Mouse (Mus musculus): Measurements from ENCODE around the gene Gsc2.
A peak's percentile ranks its signal among the peaks of the same experiment; 100 is the strongest.
"Not testable (repeated sequence)": the region's sequence is repeated elsewhere in the genome, so short reads cannot be mapped to it uniquely, and the experiment has no call there.

Gsc2 gene

DNA sequence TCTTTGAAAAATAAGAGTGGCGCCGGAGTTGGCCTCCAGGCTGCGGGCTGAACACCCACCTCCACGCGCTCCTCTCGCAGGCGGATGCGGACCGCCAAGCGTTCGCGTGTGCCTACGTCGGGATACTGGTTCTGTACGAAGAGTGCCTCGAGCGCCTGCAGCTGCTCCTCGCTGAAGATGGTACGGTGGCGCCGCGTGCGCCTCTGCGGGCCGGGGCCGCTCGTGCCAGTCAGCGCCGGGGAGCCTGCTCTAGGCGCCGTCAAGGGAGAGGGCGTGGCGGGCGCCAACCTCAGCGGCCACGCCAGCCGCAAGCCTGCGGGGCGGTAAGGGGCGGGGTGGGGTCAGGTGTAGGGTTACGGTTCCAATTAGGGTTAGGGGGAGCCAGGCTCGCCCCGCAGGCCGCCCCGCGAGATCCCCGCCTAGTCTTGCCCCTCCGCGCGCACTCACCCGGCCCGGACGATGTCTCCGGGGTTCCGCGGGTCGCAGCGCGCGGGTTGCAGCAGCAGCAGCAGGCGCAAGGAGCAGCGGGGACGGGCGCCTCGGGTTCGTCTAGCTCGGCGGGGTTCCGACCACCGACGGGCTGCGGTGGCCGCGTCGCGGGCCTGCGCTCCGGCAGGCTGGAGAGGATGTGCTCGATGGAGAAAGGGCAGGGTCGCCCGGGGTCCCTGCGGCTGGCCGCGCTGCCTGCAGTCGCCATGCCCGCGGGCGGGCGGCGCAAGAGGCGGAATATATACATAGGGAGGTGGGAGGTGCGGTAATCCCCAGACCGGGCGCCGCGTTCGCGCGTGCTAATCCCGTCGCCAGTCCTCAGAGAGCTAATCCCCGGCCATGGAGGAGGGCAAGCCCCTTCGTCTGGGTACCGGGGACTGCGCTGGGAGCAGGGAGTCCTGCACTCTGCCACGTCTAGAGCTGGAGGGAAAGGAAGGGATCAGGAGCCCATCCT, at the start of gene Gsc2:
Gene Gsc2 (minus strand): TSS at position 753 of the 943 bp plus-strand sequence.
- DNase-seq (ENCODE audit: low spot score): no peak

DNA sequence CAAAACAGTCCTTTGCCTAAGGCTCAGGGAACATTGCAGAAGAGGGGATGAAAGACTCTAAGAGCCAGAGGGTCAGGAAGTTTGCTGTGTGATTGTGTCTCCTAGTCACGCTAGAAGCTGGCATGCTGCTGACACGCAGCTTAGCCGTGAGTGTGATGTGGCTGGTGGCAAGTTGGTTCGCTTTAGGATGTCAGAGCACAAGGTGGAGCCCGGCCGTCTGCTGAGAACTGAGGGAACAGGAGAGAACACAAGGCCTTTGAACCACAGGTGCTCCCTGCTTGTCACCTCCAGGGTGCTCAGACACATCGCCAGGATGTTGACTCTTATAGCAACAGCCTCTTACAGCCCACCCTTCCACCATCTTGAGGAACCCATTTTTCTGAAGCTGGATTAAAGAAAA, 47.2 kb upstream of the Gsc2 start:
- DNase-seq (ENCODE audit: low spot score): no peak

DNA sequence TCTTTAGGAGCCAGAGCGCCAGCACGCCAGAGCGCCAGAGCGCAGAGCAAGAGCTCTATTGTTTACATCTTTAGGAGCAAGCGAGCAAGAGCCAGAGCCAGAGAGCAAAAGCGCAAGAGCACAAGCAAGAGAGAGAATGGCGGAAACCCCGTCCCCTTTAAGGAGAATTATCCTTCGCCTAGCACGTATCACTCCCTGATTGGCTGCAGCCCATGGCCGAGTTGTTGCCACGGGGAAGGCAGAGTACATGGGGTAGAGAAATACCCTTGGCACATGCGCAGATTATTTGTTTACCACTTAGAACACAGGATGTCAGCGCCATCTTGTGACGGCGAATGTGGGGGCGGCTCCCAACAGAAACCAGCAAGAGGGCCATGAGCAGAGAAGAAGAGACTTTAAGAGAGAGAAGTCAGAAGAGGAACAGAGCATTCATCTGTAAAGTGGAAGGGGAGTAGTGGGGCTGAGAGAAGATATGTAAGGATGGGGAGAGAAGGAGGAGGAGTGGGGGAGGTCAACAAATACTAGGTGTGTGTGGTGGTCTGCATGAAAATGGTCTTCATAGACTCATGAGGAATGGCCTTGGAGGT, 41.3 kb upstream of the Gsc2 start:
- not testable (repeated sequence) for DNase-seq (ENCODE audit: low spot score)

DNA sequence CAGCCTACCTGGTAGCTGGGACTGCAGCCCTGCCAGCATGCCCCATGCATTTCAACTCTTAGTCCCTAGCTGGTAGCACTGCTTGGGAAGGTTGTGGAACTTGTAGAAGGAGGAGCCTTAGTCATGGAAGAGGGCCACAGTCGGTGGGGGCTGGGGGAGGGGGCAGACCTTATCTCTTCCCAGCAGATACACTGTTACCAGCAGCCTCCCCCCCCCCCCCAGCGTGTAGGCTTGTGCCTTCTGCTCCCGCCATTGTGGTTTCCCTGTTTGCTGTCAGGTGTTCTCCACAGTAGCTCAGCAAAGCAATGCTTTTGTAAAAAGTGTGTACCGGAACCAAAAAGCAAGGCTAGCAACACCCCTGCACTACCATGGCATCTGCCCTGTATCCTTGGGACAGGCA, 36.8 kb upstream of the Gsc2 start:
- DNase-seq (ENCODE audit: low spot score): no peak

DNA sequence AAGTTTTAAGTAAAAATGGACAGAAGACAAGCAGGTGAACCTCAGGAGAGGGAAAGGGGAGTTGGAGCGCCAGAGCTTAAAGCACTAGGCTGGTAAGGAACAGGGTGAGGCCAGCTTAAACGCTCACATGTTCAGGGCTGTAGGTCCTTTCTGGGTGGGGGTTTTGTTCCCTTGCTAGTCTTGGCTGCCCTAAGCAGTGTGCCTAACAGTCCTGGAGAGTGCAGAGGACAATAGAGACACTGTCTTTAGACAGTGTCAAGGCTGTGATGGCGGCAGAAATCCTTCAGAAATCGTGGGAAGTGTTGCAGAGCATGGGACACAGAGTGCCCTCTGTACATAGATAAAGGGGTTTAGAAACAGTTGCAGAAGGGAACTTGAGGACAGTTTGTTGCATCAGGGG, 35.2 kb upstream of the Gsc2 start:
- peak; percentile 66 for DNase-seq (ENCODE audit: low spot score)

DNA sequence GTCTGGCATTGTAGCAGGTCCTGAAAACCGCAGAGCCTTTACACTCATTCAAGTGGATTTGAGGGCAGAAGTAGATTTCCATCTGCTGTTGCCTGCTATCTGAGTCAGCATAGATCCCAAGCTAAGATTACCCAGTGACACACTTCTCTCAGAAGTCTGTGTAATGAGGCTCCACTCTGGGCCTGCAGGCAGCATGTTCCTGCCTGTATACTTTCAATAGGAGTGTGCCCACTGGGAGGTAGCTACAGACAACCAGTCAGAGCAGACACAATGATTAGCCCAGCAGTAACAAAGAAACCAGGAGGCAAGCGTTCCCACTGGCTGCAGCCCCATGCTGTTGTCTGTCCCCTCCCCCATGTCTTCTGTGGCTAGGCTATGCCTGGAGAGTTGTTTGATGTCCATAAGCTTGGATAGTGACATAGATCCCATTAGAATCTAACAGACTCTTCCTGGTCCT, 34.6 kb upstream of the Gsc2 start:
- DNase-seq (ENCODE audit: low spot score): peak; percentile 49

DNA sequence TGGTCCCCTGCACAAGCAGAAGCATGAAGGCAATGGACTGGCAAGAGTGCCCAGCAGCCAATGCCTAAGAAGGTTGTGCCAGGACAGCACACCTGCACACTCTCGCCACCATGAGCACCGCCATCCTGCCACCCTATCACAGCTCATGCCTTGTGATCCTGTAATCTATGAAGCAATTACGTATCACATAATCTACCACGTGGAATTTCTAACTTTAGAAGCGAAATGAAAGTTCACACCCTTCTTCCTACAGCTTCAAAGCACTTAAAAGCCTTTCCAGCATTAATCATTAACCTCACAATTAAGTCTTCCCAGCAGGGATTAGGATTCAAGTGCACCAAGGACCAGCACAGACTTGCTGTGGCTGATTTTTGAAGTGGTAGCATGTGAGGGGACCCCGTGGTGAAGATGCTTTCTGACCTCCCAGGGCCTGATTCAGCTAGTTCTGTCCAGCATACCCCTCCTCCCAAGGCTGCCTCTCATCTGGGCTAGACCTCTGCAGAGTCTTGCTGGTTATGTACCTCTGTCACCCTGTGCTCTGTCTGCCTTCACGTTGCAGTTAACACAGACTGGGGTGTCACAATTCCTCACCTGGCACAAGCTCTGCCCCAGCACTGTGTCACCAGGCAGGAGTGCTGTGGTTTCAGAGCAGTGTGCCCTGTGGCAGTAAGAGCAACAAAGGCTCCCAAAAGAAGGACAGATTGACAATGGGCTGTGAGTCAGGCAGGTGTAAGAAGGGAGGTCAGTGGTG, 30.4 kb upstream of the Gsc2 start:
- no peak for DNase-seq (ENCODE audit: low spot score)

DNA sequence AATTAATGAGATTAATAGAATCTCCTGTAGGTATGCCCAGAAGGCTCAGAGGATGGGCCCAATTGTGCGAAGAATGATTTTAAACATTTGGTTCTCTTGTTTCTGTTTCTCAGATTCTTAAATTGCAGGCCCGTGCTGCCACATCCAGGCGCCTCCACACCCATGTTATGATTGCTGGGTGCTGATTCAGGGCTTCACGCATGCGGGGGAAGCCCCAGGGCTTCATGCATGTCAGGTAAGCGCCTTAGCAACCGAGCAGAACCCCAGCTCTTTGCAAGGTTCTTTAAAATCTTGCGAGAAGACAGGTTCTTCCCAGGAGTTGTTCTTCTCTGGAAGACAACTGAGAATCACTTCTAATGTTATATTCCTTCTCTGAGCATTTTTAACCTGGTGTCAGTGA, 28.6 kb upstream of the Gsc2 start:
- DNase-seq (ENCODE audit: low spot score): no peak

DNA sequence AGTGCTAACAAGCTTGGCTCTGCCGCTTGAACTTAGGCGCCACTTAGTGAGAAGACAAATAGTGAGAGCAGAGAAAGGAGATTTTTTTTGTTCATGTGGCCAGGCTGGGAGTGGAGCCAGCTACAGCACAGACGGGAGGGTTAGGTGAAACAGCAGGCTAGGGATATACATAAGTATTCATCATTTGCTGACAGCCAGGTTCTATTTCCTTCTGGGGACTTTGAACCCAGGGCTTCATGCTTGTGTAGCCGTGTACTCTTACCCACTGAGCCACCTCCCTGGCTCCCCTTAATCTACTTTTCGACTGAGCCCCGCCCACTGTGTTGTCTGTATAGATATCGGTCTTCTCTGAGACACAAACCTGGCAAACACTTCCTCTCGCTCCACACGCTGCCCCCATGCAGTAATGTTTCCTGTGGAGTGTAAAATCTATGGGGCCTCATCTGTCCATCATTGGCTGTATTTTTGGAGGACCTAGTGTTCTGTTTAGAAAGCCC, 24.4 kb upstream of the Gsc2 start:
- DNase-seq (ENCODE audit: low spot score): peak; percentile 84

DNA sequence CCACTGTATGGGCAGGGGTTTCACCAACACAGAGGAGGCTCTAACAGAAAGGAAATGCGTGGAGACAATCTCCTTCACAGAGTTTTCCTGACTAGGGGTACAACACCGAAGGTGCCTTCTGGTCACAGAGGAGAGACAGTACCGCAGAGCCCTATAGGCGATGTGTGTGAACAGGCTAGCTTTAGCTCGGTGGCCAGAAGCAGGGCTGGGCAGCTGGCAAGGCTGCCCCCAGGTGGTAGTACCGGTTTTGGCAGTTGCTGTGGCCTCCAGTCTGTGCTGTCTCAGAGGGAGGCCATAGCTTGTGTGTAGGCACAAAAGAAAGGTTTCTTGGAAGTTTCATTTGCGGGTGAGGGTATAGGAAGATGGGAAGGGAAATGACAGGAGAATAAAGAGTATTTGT, 24.0 kb upstream of the Gsc2 start:
- DNase-seq (ENCODE audit: low spot score): peak; percentile 85

DNA sequence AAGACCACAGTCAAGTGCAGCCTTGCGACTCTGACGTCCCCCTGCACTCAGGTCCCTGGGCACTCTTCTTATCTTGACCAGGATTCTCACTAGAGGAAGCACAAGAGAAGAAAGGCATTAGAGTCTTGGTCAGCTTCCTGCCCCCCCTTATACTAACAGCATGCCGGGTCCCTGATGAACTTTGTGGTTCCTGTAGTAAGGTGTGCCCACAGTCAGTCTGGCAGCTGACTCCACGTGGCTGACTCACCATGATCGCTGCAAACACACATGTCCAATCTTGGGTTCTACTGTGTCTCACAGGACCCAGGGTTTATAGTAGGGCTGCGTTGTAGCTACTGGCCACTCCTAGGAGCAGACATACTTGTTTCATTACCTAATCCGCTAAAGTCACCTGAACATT, 23.3 kb upstream of the Gsc2 start:
- no peak for DNase-seq (ENCODE audit: low spot score)

DNA sequence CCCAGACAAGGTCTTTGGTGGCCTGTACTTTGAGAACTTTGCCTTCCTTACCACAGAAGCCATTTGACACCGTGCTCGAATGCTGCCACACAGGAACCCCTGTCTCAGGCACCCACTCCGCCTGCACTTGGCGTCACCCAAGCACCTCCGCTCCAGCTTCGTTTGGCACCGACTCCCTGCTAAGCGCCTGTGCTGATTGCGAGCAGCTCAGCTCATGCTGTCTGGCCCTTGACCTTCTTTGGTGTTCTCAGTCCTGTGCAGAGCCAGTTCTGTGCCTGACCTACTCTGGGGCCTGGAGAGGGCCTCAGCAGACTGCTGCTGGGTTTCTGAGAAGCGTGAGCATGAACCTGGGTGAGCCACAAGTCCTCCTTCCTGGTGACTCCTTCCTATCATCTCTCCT, 21.9 kb upstream of the Gsc2 start:
- DNase-seq (ENCODE audit: low spot score): peak; percentile 80

DNA sequence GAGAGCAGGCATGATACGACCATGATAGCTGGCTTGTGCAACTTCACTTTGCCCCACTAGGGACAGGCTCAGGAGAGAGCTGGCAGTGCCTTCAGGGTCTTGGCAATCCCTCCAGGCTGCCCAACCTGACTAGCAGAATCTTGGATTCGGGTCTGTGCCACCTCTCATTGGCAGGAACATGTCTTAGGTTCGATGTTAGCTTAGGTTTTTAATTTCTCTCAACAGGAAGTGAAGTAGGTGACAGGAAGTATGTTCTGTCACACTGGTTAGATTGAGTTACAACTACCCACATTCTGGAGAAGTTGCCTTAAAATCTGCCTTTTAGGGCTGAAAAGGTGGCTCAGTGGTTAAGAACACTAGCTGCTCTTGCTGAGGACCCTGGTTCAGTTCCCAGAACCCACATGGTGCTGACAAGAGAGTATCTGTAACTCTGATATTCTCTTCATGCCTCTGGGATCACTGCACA, 19.6 kb upstream of the Gsc2 start:
- peak; percentile 68 for DNase-seq (ENCODE audit: low spot score)

DNA sequence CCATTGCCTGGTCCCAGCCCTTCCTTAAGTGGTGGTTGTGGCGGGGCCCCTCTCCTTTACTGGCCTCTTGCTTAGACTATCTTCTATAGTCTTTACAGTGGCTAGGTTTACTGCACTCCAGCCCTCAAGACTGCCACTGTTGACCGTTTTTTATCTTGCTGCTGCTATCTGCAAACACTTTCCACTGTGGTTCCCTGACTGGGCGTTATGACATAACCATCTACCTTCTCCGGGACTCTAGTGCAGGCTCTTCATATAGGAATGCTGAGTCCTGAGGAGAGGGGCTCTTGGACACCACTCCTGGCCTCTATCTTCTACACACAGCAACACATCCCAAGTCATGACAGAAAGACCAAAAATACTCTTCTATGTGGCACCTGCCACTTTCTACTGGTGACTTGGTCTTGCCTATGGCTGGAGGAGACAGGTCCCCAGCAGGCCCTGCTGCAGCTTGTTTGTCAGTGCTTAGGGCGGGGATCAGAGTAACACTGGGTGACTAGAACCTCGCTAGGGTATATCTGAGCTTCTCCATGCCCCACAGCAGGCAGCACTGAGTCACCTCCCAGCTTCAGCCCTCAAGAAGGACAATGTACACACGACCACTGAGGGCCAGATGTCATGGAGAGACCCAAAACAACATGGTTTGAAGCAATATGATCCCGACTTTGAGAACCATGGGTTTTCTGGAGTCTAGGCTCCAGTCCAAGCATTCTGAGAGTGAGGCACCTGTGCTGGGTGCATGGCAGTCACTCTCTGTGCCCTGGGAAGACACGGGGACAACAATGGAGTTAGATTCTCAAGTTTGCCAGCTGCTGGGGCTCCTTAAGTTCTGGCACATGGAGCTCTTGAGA, 19.0 kb upstream of the Gsc2 start:
- no peak for DNase-seq (ENCODE audit: low spot score)

DNA sequence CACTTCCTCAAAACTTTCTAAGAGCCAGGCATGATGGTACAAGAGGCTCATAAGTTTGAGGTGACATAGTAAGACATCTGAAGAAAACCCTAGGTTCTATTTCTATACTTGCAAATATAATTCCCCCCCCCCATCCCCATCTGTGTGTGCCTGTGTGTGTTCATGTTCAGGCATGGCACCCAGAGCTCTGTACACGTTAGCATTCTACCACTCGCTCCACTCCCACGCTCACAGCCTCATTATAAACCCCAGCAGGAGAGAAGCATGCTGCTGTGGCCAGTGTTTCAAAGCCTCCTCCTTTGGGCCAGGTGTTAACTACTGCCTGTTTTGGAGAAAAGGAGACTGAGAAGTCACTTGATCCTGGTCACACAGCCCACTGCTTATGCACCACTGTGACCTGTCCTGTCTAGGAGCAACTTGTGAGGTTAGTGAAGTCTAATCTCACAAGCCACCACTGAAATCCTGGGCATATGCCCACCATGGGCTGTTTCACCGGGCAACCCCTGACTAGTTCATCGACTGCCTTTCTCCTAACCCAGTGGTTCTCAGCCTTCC, 17.1 kb upstream of the Gsc2 start:
- no peak for DNase-seq (ENCODE audit: low spot score)

DNA sequence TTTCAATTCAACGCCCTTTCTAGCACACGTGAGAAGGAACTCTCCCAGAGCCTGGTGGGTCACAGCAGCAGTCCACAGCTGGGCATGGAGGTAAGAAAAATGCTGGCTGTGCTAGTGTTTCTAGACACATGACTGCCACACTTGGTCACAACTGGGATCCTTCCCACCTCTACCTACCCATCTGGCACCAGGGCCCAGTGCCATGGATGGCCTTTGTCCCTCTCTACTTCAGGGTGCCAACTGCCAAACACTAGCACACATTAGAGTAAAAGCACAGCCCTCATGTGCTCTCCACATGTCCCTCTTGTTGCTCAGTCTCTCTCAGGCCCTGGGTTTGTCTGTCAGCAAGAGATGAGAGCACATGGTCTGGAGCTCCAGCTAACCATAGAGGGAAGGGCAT, 14.8 kb upstream of the Gsc2 start:
- DNase-seq (ENCODE audit: low spot score): peak; percentile 69

DNA sequence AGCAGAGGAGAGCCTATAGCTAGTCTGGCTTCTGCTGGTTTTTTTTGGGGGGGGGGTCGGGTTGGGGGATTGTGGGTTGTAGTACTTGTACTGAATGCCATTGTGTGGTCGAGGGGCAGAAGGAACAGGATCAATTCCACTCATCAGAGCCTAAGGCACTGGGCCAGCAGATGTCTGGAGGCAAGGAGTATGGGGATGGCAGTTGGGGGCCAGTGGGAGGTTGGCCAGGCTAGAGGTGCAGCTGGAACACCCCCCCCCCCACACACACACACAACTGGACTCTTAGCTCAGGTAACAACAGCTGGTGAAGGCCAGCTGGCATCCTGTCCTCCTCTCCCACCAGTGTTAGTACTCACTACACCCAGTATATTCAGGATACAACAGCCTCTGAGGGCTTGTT, 14.4 kb upstream of the Gsc2 start:
- DNase-seq (ENCODE audit: low spot score): no peak

DNA sequence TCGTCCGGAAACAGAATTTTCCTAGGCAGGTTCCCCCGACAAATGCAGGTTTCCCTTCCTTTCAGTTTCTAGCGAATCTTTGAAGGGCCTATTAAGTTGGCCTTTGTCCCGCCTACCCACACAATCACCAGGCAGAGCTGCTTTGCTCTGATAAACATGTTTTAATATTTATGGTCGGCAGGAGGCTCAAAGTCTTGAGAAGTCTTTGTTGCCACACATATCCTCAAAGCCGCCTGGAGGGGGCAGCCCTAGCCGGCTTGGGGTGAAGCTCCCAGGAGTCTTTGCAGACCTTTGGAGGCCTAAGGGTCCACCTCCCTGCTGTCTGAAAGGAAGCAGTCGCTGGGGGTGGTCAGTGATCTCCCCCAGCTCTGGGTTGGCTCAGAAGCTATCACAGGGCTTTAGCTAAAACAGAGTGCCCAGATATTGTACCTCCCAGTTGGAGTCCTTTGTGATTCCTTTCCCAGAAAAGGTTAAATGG, 13.8 kb upstream of the Gsc2 start:
- peak; percentile 96 for DNase-seq (ENCODE audit: low spot score)

DNA sequence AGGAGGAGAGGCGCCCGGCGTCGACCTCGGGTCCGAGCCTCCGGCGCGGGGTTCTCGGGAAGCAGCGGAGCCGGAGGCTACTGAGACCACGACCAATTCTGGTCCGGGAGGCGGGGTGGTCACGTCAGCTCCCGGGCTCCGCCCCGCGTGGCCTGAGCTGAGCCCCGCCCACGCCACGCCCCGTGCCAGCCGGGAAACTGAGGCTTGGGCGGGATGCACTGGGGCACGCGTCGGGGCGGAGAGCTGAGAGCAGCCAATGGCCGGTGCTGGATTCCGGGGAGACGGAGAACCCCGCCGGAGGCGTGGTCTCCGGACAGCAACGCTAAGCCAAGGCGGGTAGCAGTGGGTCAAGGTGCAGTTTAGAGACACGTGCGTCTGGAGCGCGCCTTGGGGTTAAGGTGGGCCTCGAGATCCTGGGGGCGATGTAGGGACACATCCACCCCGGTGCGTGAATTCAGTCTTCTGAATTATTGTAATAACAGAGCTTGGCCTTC, 13.3 kb upstream of the Gsc2 start, which contains the start of gene Slc25a1:
Gene Slc25a1 (minus strand): TSS at position 133 of the 494 bp plus-strand sequence.
- DNase-seq (ENCODE audit: low spot score): peak; percentile 91

DNA sequence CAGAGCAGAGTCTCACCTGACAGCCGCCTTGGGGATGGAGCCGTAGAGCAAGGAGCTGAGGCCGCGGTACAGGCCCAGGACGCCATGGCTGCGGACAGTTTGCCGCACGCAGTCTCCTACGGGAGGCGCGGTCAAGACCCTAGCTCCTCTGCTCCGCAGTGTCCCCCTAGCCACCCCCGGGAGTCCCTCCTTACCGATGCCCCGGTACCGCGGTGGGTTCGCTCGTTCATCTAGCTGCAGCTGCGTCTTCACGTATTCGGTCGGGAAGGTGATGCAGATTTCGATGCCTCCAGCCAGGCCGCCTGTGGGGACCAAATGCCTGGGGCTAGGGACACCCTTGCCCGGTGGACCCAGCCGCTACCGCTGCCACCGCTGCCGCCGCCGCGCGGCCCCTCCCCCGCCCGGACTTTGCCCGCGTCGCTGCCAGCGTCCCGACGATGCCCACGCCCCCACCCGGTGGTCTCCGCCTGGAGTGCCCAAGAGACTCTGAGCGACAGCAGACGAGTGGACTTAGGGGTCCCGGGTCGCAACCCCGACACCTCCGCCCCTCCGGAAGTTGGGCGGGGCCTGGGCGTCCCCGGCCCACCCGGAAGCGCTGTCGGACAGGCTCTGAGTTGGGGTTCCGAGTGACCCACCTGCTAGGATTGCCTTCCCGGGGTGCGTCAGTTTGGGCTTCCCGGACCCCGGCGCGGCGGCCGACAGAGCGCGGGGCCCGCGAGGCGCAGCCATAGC, 12.7 kb upstream of the Gsc2 start:
- DNase-seq (ENCODE audit: low spot score): no peak
